Mouse (Mus musculus) cortical plate, adult 2 months (tissue): ENCODE data around the gene Gfy.

Source experiments
- CTCF ChIP-seq: fragments of 200-500 bp; IDR thresholded peaks from 2 replicates; pipeline ENCODE4 v1.5.1; 2011; ENCODE audit warnings: mild to moderate bottlenecking, control low read depth, low read length; ENCODE audit not compliant: insufficient read depth; ENCODE audit errors: extremely low read depth
- POLR2A ChIP-seq: fragments of 200-500 bp; IDR thresholded peaks from 2 replicates; pipeline ENCODE4 v1.6.1; 2011; ENCODE audit warnings: mild to moderate bottlenecking, low read length, control low read depth; ENCODE audit not compliant: insufficient read depth; ENCODE audit errors: extremely low read depth

GRCm38 (mm10) chr7:45229046-45229445 is 49.7 kb upstream of the Gfy start:
- TF ChIP-seq POLR2A (no peak), CTCF (no peak)
